Mouse (Mus musculus) limb, embryonic 11.5 days (tissue): Measurements from ENCODE around the gene Gna12. TPM values are rescaled to one million over a fixed set of nuclear protein-coding genes. Genes with fewer than 3 reads are reported as not detected.

Experiments
- ATAC-seq: fragments of 200-750 bp; cut with Nextera tagmentation; 2 replicates; pipeline ENCODE4 v1.8.0; 2017; ENCODE audit warnings: low read depth; ENCODE audit not compliant: insufficient number of reproducible peaks, low FRiP score, low TSS enrichment
- DNase-seq: peaks from one replicate; pipeline ENCODE4 v3.0.0-alpha.2; 2015; ENCODE audit warnings: low spot score
- H3K27ac ChIP-seq: fragments of 300-500 bp; sonication (generic); replicated peaks from 2 replicates; pipeline ENCODE4 v1.5.1; 2014; ENCODE audit warnings: low read depth, mild to moderate bottlenecking, low read length
- H3K27me3 ChIP-seq: fragments of 300-500 bp; sonication (generic); 2 replicates; pipeline ENCODE4 v1.6.1; 2014; ENCODE audit warnings: mild to moderate bottlenecking, low read length, mixed read lengths; ENCODE audit not compliant: control insufficient read depth, insufficient read depth
- H3K36me3 ChIP-seq: fragments of 300-500 bp; sonication (generic); 2 replicates; pipeline ENCODE4 v1.6.1; 2014; ENCODE audit warnings: mild to moderate bottlenecking, low read length, moderate library complexity, mixed read lengths; ENCODE audit not compliant: control insufficient read depth, insufficient read depth
- H3K4me1 ChIP-seq: fragments of 300-500 bp; sonication (generic); 2 replicates; pipeline ENCODE4 v1.6.1; 2014; ENCODE audit warnings: low read length, mixed read lengths; ENCODE audit not compliant: control insufficient read depth, insufficient read depth
- H3K4me2 ChIP-seq: fragments of 300-500 bp; sonication (generic); 2 replicates; pipeline ENCODE4 v1.6.1; 2014; ENCODE audit warnings: low read depth, mild to moderate bottlenecking, moderate library complexity; ENCODE audit not compliant: severe bottlenecking
- H3K4me3 ChIP-seq: fragments of 300-500 bp; sonication (generic); 2 replicates; pipeline ENCODE4 v1.5.1; 2014; ENCODE audit warnings: low read depth, low read length
- H3K9ac ChIP-seq: fragments of 300-500 bp; sonication (generic); 2 replicates; pipeline ENCODE4 v1.6.1; 2014; ENCODE audit warnings: mild to moderate bottlenecking, low read length
- H3K9me3 ChIP-seq: fragments of 300-500 bp; sonication (generic); 2 replicates; pipeline ENCODE4 v1.6.1; 2016; ENCODE audit warnings: low read length; ENCODE audit not compliant: control insufficient read depth
- WGBS: fragments of 180-500 bp; shearing (Covaris S2); extraction: QIAGEN DNeasy Blood & Tissue Kit; methylation state at CpG from one replicate; pipeline ENCODE4 v1.1.7; 2014; 5-methylcytosine and 5-hydroxymethylcytosine counted together
- polyA plus RNA-seq: library from polyadenylated mRNA; unstranded; fragments of >200 nt; fragmentation: Nextera tagmentation; extraction: Ambion mirVana; gene quantifications from 2 replicates; pipeline ENCODE4 v1.2.1, GENCODE M21; 2014

The Gna12 gene
- polyA plus RNA-seq, 1 experiment from 2014 or later = 34.5 TPM

DNA sequence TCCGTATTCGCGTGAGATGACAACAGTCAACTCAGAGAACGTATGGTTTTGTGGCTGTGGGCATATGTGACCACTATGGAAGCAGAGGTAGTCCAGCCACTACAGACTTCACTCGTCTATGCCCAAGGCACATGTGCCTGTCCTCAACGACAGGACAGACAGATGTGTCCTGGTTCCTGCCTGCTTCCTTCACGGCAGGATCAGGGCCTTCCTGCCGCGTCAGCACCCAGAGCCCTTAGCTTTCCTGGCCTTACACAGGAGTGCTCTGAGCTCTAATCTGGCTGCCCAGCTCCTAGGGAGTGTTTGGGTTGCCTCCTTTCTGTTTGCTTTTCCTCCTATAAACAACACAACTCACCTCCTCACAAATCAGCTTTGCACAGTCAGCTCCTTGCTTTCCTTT lies 53.3 kb downstream of the Gna12 start:
- H3K4me1 ChIP-seq = no peaks in the 10 kb centered on the region; the same call in 1 of the 2 replicates
- ATAC-seq (no peak), DNase-seq (no peak)
- no peaks in the 10 kb centered on the region for H3K27me3 ChIP-seq
- no peaks in the 10 kb centered on the region for H3K36me3 ChIP-seq
- H3K4me3 ChIP-seq = no peak overlapping the region
- no peak overlapping the region for H3K9ac ChIP-seq
- WGBS = 79% methylated on average over 9 of the region's 9 CpGs
- no peak overlapping the region for H3K27ac ChIP-seq
- H3K9me3 ChIP-seq = no peaks in the 10 kb centered on the region
- no peak overlapping the region for H3K4me2 ChIP-seq

DNA sequence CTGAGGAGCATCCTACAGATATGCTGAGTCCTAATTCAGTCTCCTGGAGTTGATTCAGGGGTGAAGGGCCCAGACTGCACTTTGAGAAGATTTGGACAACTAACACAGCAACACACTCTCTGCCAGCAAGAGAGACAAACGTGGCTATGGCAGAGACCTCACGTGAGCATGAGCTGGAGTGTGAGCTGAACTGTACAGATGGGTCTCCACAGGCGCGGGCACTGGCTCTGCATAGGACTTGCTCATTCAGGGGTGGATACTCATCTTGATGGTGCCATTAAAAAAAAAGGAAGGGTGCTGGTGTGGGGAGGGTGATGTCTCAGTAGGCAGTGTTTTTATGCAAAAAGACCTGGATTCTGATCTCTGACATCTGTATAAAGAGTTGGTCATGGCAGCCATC lies 55.1 kb downstream of the Gna12 start:
- DNase-seq = no peak
- H3K9me3 ChIP-seq = no peaks in the 10 kb centered on the region
- H3K4me2 ChIP-seq = no peak overlapping the region
- no peaks in the 10 kb centered on the region for H3K36me3 ChIP-seq
- H3K4me1 ChIP-seq = peaks cover 6% of the 10 kb centered on the region
- no peak overlapping the region for H3K9ac ChIP-seq
- H3K27me3 ChIP-seq = no peaks in the 10 kb centered on the region
- 94% methylated on average over 4 of the region's 4 CpGs for WGBS
- no peak for ATAC-seq
- H3K27ac ChIP-seq = no peak overlapping the region
- H3K4me3 ChIP-seq = no peak overlapping the region

GRCm38 (mm10) chr5:140772158-140772557 lies 58.1 kb downstream of the Gna12 start:
- Histone ChIP-seq H3K4me3 (no peak overlapping the region), H3K27ac (0 out of 2 replicates have a peak overlapping the region, but pooled peaks have one; percentile 5), H3K9me3 (no peaks in the 10 kb centered on the region), H3K9ac (no peak overlapping the region), H3K4me1 (peaks cover 9% of the 10 kb centered on the region), H3K27me3 (no peaks in the 10 kb centered on the region), H3K36me3 (peaks cover 3% of the 10 kb centered on the region; the same call in 1 of the 2 replicates), H3K4me2 (no peak overlapping the region)
- 68% methylated on average over 7 of the region's 7 CpGs for WGBS
- DNase-seq (no peak), ATAC-seq (no peak)

DNA sequence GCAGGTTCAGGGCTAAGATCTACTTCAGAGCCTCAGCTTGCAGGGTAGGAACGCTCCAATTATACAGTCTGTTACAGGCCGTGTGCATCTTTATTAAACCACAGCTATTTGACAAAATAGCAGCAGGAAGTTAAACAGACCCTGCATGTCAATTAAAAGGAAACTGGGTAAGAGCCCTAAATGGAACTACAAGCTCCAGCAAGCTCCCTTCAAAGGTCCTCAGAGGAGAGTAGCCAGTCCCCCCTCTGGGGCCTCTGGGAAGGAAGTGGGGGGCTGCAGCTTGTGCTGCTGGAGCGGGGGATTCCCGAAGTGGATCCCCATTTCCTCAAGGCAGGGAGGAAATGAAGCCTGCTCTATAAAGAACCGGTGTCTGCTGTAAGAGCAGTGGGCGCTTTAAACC lies 58.6 kb downstream of the Gna12 start:
- H3K27me3 ChIP-seq = no peaks in the 10 kb centered on the region
- ATAC-seq (no peak), DNase-seq (no peak)
- 36% methylated on average over 6 of the region's 6 CpGs for WGBS
- no peak overlapping the region for H3K4me3 ChIP-seq
- no peak overlapping the region for H3K9ac ChIP-seq
- H3K4me1 ChIP-seq = peaks cover 9% of the 10 kb centered on the region
- no peak overlapping the region for H3K4me2 ChIP-seq
- H3K9me3 ChIP-seq = no peaks in the 10 kb centered on the region
- H3K27ac ChIP-seq = peak overlapping the region; percentile 57
- peaks cover 3% of the 10 kb centered on the region; the same call in 1 of the 2 replicates for H3K36me3 ChIP-seq

- no peaks in the 10 kb centered on the region for H3K27me3 ChIP-seq
- no peak overlapping the region for H3K4me3 ChIP-seq
- peaks cover 9% of the 10 kb centered on the region for H3K4me1 ChIP-seq
- H3K4me2 ChIP-seq = no peak overlapping the region
- H3K9ac ChIP-seq = no peak overlapping the region
- DNase-seq = no peak
- ATAC-seq = no peak
- no peaks in the 10 kb centered on the region for H3K9me3 ChIP-seq
- WGBS = 92% methylated on average over 5 of the region's 5 CpGs
- H3K27ac ChIP-seq = 0 out of 2 replicates have a peak overlapping the region, but pooled peaks have one; percentile 3
- H3K36me3 ChIP-seq = peaks cover 3% of the 10 kb centered on the region; the same call in 1 of the 2 replicates
These were observed 61.9 kb downstream of the Gna12 start for GRCm38 (mm10) chr5:140768333-140768732.

- Histone ChIP-seq H3K27ac (0 out of 2 replicates have a peak overlapping the region, but pooled peaks have one; percentile 3), H3K27me3 (no peaks in the 10 kb centered on the region), H3K4me3 (no peak overlapping the region), H3K4me1 (peaks cover 9% of the 10 kb centered on the region), H3K36me3 (peaks cover 3% of the 10 kb centered on the region; the same call in 1 of the 2 replicates), H3K9ac (no peak overlapping the region), H3K9me3 (no peaks in the 10 kb centered on the region), H3K4me2 (no peak overlapping the region)
- 60% methylated on average over 9 of the region's 9 CpGs for WGBS
- DNase-seq = no peak
- no peak for ATAC-seq
These were observed 62.5 kb downstream of the Gna12 start for GRCm38 (mm10) chr5:140767704-140768141.

DNA sequence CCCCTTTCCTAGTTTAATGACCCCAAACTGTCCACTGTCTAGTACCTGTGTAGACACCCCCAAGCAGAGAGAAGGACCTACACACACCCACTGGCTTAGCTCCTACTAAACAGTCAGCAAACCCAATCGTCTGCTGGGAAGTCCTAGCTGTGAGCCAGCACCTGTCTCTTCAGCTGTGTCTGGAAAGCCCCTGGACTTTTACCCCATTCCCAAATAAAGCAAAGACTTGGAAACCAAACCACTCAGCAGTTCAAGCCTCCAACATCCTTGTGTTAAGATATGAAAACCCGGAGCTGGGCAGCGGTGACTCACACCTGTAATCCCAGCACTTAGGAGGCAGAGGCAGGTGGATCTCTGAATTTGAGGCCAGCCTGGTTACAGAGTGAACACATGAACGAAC lies 63.7 kb downstream of the Gna12 start:
- 92% methylated on average over 4 of the region's 4 CpGs for WGBS
- Histone ChIP-seq H3K4me2 (no peak overlapping the region), H3K27me3 (no peaks in the 10 kb centered on the region), H3K27ac (no peak overlapping the region), H3K4me3 (no peak overlapping the region), H3K4me1 (peaks cover 5% of the 10 kb centered on the region), H3K9ac (no peak overlapping the region), H3K36me3 (peaks cover 3% of the 10 kb centered on the region; the same call in 1 of the 2 replicates), H3K9me3 (no peaks in the 10 kb centered on the region)
- ATAC-seq = no peak
- DNase-seq = no peak

- H3K27me3 ChIP-seq = no peaks in the 10 kb centered on the region
- peaks cover 4% of the 10 kb centered on the region; the same call in 1 of the 2 replicates for H3K4me1 ChIP-seq
- no peaks in the 10 kb centered on the region for H3K9me3 ChIP-seq
- H3K36me3 ChIP-seq = peaks cover 8% of the 10 kb centered on the region
- WGBS = 78% methylated on average over 6 of the region's 6 CpGs
- DNase-seq (no peak), ATAC-seq (no peak)
- H3K9ac ChIP-seq = no peak overlapping the region
- H3K27ac ChIP-seq = peak overlapping the region; percentile 1; the same call in 1 of the 2 replicates
- no peak overlapping the region for H3K4me3 ChIP-seq
- H3K4me2 ChIP-seq = no peak overlapping the region
These were observed 65.2 kb downstream of the Gna12 start for GRCm38 (mm10) chr5:140764921-140765613.
